Mouse (Mus musculus) mesoderm, embryonic 11.5 days (tissue): ENCODE data around the gene Mpv17.

Experiments used
- DNase-seq: peaks from one replicate; pipeline ENCODE4 v3.0.0-alpha.2; 2012; ENCODE audit warnings: low read depth, low spot score

The Mpv17 gene

DNA sequence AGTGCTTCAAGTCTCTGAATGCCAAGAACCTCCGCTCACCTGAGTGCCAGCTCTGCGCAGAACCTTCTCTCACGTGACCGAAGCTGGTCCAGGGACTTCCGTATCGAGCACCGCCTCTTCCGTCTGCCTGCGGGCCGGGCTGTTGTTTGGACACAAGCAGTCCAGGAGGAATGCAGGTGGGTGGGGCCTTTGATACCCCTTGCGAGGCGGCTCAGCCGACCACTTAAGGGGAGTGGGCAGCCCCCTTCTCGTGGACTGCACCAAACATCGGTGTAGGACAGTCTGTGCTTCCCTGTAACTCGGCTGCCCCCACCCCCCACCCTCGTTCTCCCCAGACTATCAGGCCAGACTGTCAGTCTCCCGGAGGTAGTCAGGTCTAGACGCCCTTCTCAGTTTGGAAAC lies at the start of gene Mpv17:
Mpv17 (minus strand) TSS at position 100 of the 402 bp plus-strand sequence.
- DNase-seq: peak; percentile 87

GRCm38 (mm10) chr5:31202933-31203332 lies 48.9 kb upstream of the Mpv17 start:
- DNase-seq: no peak

DNA sequence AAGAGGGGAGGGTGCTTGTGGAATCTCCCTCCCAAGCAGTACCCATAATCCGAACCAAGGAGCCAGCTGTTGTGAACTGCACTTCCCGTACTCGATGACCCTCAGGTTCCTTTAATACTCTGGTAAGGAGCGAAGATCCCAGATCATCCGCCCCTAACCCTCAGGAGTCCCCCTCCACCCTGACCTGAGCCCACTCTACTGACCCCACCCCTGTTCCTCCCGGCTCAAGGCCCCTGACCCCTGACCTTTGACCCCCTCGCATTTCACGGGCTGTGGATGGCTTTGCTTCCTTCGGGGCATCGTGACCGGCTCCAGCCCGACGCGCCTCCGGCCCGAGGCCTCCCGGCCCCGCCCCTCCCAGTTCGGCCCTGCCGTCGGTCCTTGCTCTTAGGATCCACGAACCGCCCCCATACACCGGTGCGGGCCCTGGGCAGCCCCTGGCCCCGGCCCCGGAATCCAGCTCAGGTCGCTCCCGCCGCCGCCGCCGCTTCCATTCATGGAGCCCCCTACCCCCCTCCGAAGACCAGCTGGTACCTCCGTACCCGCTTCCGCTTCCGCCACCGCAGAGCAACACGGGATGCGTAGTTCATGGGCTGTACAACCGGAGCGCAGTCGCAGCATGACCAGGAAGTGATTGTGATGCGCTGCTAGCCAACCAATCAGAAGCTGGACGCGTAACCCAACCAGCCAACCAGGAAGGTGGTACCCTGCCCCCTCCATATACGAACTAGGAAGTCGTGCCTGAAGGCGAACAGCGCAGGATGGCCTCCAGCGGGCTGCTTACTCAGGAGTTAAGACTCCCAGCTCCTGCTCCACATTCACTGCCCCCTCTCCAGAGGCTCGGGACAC lies 47.9 kb upstream of the Mpv17 start, which contains the start of gene Zfp513:
Zfp513 (minus strand) TSS at position 562 of the 849 bp plus-strand sequence.
- DNase-seq: peak; percentile 99

GRCm38 (mm10) chr5:31201042-31201741 lies 47.1 kb upstream of the Mpv17 start:
- peak; percentile 14 for DNase-seq

- no peak for DNase-seq
Observed at GRCm38 (mm10) chr5:31200327-31200768, 46.3 kb upstream of the Mpv17 start.

DNA sequence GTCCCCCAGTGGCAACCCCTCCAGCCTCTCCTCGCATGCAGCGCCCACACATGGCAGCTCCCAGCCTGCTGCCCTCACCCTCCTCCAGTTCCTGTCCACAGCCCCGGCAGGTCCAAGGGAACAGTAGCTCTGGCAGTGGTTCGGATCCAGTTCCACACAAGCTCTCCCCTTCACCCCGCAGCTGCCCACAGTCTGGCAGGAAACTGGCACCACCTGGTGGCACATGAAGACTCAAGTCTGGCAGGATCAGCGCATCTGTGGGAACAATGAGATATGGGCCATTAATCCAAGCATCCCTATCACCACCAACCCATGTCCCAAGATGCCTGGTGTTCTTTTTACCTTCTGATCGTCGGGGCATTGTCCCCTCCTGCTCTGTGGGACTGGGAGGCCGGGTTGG lies 45.8 kb upstream of the Mpv17 start:
- no peak for DNase-seq

DNA sequence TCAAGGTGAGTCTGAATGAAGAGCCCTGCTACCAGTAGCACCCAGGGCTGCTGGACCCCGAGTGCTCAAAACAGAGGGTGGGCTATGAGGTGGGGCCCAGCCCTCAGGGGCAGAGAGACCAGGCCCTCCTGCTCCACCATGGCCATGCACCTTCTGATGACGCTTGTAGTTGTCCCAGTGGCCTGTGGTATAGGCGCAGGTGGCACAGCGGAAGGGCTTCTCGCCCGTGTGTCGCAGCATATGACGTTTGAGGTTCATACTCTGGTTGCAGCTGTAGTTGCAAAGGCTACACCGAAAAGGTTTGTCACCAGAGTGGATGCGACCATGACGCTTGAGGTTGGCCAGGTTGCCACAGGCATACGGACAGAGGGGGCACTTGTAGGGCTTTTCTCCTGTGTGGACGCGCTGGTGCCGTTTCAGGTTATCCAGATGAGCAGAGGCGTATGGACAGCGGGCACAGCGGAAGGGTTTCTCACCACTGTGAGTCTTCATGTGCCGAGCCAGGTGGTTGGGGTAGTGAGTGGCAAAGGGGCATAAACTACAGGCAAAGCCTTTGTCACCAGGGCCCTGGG lies 45.4 kb upstream of the Mpv17 start:
- no peak for DNase-seq

- DNase-seq: no peak
Observed at GRCm38 (mm10) chr5:31198616-31199320, 44.7 kb upstream of the Mpv17 start.

- DNase-seq: no peak
Observed at GRCm38 (mm10) chr5:31198170-31198569, 44.1 kb upstream of the Mpv17 start.

GRCm38 (mm10) chr5:31197072-31197471 lies 43.0 kb upstream of the Mpv17 start:
- no peak for DNase-seq

DNA sequence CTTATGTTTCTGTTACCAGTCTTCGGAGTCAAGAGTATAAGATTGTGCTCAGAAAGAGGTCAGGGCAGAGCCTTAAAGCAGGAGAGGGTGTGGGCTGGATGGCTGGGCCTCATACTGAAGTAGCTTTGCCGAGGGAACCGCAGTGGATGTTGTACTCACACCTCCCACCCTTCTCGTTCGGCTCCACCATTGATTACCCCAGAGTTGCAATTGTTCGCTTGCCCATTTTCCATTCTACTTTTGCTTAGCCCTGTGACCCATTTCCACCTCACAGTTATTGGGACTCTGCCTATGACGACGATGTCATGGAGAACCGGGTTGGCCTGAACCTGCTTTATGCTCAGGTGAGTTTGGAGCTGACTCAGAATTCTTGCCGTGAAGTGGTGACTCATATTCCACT lies 42.2 kb upstream of the Mpv17 start:
- DNase-seq: no peak

DNA sequence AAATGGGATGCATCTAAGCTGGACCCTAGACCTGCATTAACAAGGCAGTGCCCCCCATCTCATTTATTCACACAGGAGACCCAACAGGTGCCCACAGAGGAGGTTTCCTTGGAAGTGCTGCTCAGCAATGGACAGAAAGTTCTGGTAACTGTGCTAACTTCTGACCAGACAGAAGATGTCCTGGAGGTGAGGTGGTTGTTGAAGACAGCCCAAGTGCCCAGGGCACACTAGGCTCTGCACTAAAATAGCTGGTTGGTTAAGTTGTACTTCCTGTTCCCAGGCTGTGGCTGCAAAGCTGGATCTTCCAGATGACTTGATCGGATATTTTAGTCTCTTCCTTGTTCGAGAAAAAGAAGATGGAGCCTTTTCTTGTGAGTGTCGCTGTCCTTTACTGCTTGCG lies 41.6 kb upstream of the Mpv17 start:
- no peak for DNase-seq

DNA sequence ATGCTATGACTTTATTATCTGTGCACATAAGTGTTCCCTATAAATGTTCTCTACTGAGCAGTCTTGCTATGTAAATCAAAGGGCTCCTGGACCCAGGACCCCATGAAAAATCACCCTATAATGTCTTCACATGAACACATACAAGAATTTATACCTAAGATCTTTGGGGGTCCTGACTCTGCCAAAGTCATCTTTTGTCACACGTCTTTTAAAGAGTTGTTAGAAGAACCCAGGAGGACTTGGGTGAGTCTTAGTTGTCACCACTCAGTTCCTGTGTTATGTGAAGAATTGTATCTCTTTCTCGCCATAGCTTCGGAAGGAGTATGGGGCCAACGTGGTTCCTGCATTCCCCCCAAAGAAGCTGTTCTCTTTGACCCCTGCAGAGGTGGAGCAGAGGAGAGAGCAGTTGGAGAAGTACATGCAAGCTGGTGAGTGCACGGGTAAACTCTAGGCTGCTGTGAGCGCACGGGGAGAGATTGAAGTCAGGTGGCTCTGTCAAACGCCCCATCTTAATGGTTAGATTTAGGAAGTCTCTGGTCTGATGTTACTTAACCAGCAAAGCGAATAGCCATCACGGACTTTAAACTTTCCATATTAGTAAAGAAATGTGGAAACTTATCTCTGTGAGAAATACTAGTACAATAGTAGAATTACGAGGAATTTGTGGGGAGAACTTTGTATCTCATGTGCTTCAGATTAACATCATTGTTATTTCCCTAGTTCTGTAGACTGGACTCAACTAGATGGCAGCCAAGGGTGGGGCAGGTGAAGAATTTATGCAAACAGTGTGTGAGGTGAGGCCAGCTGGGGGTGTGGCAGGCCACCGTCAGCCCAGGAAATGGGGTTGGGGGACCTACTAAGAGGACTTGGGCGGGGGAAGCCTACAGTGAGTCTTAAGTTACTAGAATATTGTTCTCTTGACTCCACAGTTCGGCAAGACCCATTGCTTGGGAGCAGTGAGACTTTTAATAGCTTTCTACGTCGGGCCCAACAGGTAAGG lies 40.7 kb upstream of the Mpv17 start:
- no peak for DNase-seq

- peak; percentile 9 for DNase-seq
Observed at GRCm38 (mm10) chr5:31193631-31194281, 39.7 kb upstream of the Mpv17 start.

DNA sequence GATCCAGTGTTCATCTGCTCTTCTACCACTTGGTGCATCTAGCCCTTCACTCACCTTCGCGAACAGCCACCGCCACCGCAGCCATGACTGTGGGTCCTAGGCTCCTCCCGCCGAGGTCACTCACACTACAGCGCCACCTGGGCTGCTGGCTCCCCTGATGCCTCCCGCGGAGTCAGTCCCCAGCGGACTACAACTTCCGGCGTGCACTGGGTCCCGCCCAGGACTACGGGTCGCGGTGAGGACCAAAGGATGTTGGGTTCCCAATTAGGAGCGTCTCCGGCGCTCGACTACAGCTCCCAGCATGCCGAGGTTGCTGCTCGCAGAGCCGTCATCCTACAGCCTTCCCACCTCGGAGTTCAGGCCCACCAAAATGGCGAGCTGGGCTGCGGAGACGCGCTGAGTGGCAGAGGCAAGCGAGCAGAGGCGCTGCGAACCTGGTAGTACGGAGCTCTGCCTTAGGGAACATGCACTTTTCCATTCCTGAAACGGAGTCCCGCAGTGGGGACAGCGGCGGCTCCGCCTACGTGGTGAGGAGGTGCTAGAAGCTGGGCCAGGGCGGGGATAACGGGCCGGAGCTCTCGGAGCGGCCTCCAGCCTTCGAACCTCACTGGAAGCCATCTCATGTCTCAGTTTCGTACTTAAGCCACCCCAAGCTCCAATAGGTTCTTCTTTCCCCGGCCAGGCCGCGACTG lies 39.0 kb upstream of the Mpv17 start, which contains the start of the genes Snx17 and Eif2b4:
Snx17 (plus strand) TSS at position 289 of the 692 bp plus-strand sequence.
Eif2b4 (minus strand) TSS at position 492 of the 692 bp plus-strand sequence.
- DNase-seq: peak; percentile 98

DNA sequence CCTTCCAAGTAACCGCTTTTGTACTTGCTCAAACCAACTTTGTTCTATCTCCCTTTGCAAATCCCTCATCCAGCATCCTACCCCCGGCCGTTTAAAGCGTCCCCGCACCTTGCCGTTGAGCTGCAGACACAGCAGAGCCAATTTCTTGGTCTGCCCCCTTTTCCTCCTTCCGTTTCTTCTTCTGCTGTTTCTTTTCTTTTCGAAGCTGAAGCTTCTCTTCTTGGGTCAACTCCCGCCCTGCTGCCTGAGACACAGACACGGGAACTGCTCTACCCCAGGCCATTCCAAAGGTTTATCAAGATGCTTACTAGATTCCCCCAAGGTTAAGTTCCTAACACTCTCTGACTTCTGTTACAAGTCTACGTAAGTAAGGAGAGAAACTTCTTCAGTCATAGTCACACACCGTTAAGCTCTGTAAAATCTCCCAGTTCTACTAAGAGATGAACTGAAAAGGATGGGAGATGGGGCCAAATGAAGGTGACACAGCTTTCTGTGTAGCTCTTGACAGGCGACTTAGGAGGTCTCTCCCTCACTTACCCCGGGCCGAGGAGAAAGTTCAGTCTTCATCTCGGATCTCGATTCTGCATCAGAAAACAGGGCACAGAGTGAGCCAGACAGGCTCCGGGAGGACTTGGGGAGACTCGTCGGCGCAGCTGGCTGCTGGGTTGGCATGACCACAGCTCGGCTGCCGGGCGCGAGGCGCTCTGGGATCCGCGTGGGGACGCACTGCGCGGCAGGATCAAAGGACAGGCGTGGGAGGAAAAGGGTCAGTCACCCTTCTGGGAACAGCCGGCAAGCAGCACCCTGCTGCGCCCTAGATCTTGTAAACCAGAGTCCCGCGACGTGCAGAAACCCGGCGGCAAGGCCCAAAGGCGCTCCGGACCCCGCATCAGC lies 38.2 kb upstream of the Mpv17 start:
- DNase-seq: peak; percentile 70

GRCm38 (mm10) chr5:31190201-31190600 lies 36.1 kb upstream of the Mpv17 start:
- DNase-seq: no peak

DNA sequence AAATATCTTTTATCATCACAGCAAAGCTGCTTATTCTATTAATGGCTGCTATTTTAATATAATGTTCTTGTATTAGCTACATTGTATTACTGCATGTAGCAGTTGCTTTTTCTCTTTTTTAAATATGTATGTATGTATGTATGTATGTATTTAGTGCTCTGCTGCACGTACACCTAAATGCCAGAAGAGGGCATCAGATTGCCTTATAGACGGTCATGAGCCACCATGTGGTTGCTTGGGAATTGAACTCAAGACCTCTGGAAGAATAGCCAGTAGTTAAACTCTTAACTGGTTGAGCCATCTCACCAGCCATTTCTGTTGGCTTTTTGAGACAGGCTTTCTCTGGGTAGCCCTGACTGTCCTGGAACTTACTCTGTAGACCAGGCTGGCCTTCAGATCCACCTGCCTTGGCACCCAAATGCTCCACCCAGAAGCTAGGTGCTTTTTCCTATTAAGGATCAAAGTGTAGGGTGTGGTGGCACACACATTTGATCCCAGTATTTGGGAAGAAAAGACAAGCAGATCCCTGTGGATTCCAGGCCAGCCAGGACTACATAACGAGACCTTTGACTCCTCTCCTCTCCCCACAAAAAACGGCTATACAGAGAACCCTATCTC lies 34.3 kb upstream of the Mpv17 start:
- no peak for DNase-seq
